Mouse (Mus musculus) ES-E14 (cell line): ENCODE measurements around the gene Blm.

Experiments used
- HCFC1 ChIP-seq: IDR thresholded peaks from 2 replicates; pipeline ENCODE4 v1.6.1; 2012; ENCODE audit warnings: low read length, inconsistent platforms, borderline replicate concordance; ENCODE audit not compliant: insufficient read depth
- MAFK ChIP-seq: IDR thresholded peaks from 2 replicates; pipeline ENCODE4 v1.6.1; 2014; ENCODE audit warnings: mild to moderate bottlenecking, low read depth, low read length, inconsistent platforms; ENCODE audit not compliant: insufficient read depth
- ZC3H11A ChIP-seq: IDR thresholded peaks from 2 replicates; pipeline ENCODE4 v1.6.1; 2012; ENCODE audit warnings: low read depth, mild to moderate bottlenecking, inconsistent platforms, low read length, borderline replicate concordance
- ZNF384 ChIP-seq: IDR thresholded peaks from 2 replicates; pipeline ENCODE4 v1.6.1; 2012; ENCODE audit warnings: low read depth, low read length, inconsistent platforms

DNA sequence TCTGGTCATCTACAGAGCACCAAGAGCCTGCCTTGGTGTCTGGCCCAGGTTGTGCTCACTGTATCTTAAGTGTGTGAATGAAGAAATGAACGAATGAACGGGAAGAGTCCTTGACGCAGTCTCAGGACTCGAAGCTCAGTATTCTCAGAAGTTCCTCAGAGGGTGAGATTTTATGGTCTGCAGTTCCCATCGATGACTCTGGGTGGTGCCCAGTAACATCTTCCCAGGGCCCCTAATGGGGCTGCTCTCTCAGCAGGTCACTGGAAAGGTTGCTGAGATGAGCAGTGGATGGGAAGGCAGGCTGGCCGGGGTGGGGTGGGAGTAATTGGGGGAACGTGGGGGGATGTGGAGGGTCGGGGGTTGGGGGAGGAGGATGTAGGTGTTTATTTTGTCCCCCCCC is 23.2 kb upstream of the Blm start:
- TF ChIP-seq MAFK (no peak), HCFC1 (no peak), ZNF384 (no peak), ZC3H11A (no peak)
